Mouse (Mus musculus) heart, postnatal 36 days (tissue): Measurements from ENCODE around the gene Ttc29. TPM values are rescaled to one million over a fixed set of nuclear protein-coding genes. Genes with fewer than 3 reads are reported as not detected.

Experiments
- total RNA-seq, 2 experiments: library from RNA; stranded (reverse); gene quantifications; 2 replicates each; pipeline ENCODE4 v1.2.3; 2021

Gene Ttc29
- total RNA-seq, 2 experiments from 2014 or later = not detected

Other genes starting within 250 kb of the Ttc29 start
- not detected for gene Pou4f2, start 223.3 kb downstream of the Ttc29 start, total RNA-seq